Mouse (Mus musculus) hindbrain, embryonic 16.5 days (tissue): ENCODE data around the gene Akap8. TPM values are rescaled to one million over a fixed set of nuclear protein-coding genes. Genes with fewer than 3 reads are reported as not detected.

Experiments used
- ATAC-seq: fragments of 200-750 bp; cut with Nextera tagmentation; 2 replicates; pipeline ENCODE4 v1.8.0; 2017; ENCODE audit warnings: moderate TSS enrichment, moderate library complexity
- H3K27ac ChIP-seq: fragments of 300-500 bp; sonication (generic); 2 replicates; pipeline ENCODE4 v1.5.1; 2014; ENCODE audit warnings: low read depth, mild to moderate bottlenecking, control low read depth, low read length, moderate library complexity
- H3K27me3 ChIP-seq: fragments of 300-500 bp; sonication (generic); replicated peaks from 2 replicates; pipeline ENCODE4 v1.6.1; 2014; ENCODE audit warnings: low read length; ENCODE audit not compliant: control insufficient read depth, insufficient read depth
- H3K36me3 ChIP-seq: fragments of 300-500 bp; sonication (generic); 2 replicates; pipeline ENCODE4 v1.6.1; 2014; ENCODE audit warnings: mild to moderate bottlenecking, low read length, moderate library complexity, mixed read lengths; ENCODE audit not compliant: control insufficient read depth, insufficient read depth
- H3K4me1 ChIP-seq: fragments of 300-500 bp; sonication (generic); 2 replicates; pipeline ENCODE4 v1.6.1; 2014; ENCODE audit warnings: low read depth, low read length; ENCODE audit not compliant: control insufficient read depth, insufficient read depth
- H3K4me2 ChIP-seq: fragments of 300-500 bp; sonication (generic); 2 replicates; pipeline ENCODE4 v1.6.1; 2014; ENCODE audit warnings: mild to moderate bottlenecking, low read length, control low read depth, moderate library complexity
- H3K4me3 ChIP-seq: fragments of 300-500 bp; sonication (generic); 2 replicates; pipeline ENCODE4 v1.5.1; 2014; ENCODE audit warnings: mild to moderate bottlenecking, low read length, control low read depth, moderate library complexity
- H3K9ac ChIP-seq: fragments of 300-500 bp; sonication (generic); 2 replicates; pipeline ENCODE4 v1.6.1; 2014; ENCODE audit warnings: low read depth, mild to moderate bottlenecking, control low read depth, low read length, moderate library complexity
- H3K9me3 ChIP-seq: fragments of 300-500 bp; sonication (generic); 2 replicates; pipeline ENCODE4 v1.6.1; 2014; ENCODE audit warnings: mild to moderate bottlenecking, low read length, moderate library complexity; ENCODE audit not compliant: control insufficient read depth
- WGBS: fragments of 180-500 bp; shearing (Covaris S2); extraction: QIAGEN DNeasy Blood & Tissue Kit; methylation state at CpG from one replicate; pipeline ENCODE4 v1.1.7; 2014; 5-methylcytosine and 5-hydroxymethylcytosine counted together
- polyA plus RNA-seq: library from polyadenylated mRNA; unstranded; fragments of >200 nt; fragmentation: Nextera tagmentation; extraction: Ambion mirVana; gene quantifications from 2 replicates; pipeline ENCODE4 v1.2.1, GENCODE M21; 2015

Gene Akap8
- polyA plus RNA-seq, 1 experiment from 2014 or later, result 84.7 TPM

GRCm38 (mm10) chr17:32350382-32350983 lies 29.4 kb upstream of the Akap8 start, which contains the start of gene Akap8l:
Gene Akap8l, minus strand, starts transcription at chr17:32350607.
- Histone ChIP-seq H3K27ac (peak within 1 kb of the TSS; percentile 88), H3K36me3 (peaks cover 13% of the 10 kb centered on the region), H3K4me2 (peak within 1 kb of the TSS; percentile 89), H3K9me3 (no peaks in the 10 kb centered on the region), H3K4me1 (peaks cover 28% of the 10 kb centered on the region), H3K4me3 (peak within 1 kb of the TSS; percentile 92), H3K27me3 (no peaks in the 10 kb centered on the region), H3K9ac (peak within 1 kb of the TSS; percentile 81)
- whole genome bisulfite sequencing, result under 1% methylated on average over 37 of the region's 37 CpGs
- peak; percentile 98 for ATAC-seq

- Histone ChIP-seq H3K4me1 (peaks cover 27% of the 10 kb centered on the region), H3K9me3 (no peaks in the 10 kb centered on the region), H3K4me2 (peak overlapping the region; percentile 89), H3K36me3 (peaks cover 7% of the 10 kb centered on the region), H3K9ac (peak overlapping the region; percentile 81), H3K27me3 (no peaks in the 10 kb centered on the region), H3K4me3 (peak overlapping the region; percentile 92), H3K27ac (peak overlapping the region; percentile 88)
- no peak for ATAC-seq
- under 1% methylated on average over 24 of the region's 24 CpGs for WGBS
Observed at GRCm38 (mm10) chr17:32349851-32350381, 28.9 kb upstream of the Akap8 start.

DNA sequence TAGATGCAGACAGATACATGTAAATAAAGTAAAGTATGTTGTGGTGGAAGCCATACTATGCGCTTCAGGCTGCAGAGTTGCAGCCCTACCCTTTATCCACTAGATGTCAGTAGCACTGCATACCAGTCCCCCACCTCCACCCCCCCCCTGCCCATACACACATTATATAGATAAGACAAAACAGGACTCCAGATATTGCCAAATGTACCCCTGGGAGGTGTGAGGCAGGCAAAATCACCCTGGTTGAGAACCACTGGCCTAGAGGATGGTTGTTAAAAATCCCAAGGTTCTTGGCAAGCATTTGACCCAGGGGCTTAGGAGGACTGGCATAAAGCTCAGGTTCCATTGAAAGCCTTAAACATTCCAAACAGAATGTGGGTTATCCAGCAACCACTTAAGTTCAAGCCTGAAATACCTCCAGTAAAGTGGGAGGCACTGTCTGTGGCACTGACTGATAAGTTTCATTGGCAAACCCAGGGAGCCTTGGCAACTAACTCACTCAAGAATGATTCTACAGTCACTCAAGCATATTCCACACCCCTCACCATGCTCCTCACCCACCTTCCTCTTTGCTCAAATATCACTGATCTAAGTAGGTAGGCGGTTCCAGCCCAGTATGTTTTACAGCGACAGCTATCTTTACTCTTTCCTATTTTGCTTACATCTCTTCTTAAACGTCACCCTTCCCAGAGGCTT lies 28.1 kb upstream of the Akap8 start:
- no peak for ATAC-seq
- WGBS, result 12% methylated on average over 4 of the region's 4 CpGs

DNA sequence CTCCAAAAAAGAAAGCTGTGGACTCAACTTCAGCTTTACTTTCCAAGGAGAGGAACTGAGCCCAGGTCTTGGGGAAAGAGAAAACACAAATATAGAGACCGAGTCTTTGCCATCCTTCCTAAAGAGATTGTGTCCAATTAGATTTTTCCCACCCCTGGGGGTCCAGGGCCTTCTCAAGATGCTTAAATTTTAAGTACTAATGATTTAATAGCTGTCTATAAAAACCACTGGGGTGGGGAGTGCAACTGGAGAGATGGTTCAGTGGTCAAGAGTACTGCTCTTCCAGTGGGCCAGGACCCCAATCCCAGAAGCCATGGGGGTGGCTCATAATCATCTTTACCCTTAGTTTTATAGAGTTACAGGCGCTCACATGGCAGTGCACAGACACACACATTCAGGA lies 27.4 kb upstream of the Akap8 start:
- WGBS, result 94% methylated on average over 2 of the region's 2 CpGs
- H3K4me3 ChIP-seq, result no peak overlapping the region
- no peak overlapping the region for H3K27ac ChIP-seq
- no peaks in the 10 kb centered on the region for H3K9me3 ChIP-seq
- H3K27me3 ChIP-seq, result no peaks in the 10 kb centered on the region
- H3K9ac ChIP-seq, result no peak overlapping the region
- H3K4me2 ChIP-seq, result peak overlapping the region; percentile 89
- peaks cover 18% of the 10 kb centered on the region for H3K4me1 ChIP-seq
- no peaks in the 10 kb centered on the region for H3K36me3 ChIP-seq
- no peak for ATAC-seq

More for the DNA sequence above, 28.1 kb upstream of the Akap8 start:
- Histone ChIP-seq H3K4me3 (peak overlapping the region; percentile 92), H3K27me3 (no peaks in the 10 kb centered on the region), H3K4me2 (peak overlapping the region; percentile 89), H3K9me3 (no peaks in the 10 kb centered on the region), H3K4me1 (peaks cover 20% of the 10 kb centered on the region), H3K36me3 (0 out of 2 replicates have a peak, but pooled peaks cover under 1% of the 10 kb centered on the region), H3K27ac (peak overlapping the region; percentile 88), H3K9ac (peak overlapping the region; percentile 81)

- no peak overlapping the region for H3K27ac ChIP-seq
- no peaks in the 10 kb centered on the region for H3K4me1 ChIP-seq
- WGBS, result 96% methylated on average over 1 of the region's 1 CpGs
- H3K4me2 ChIP-seq, result no peak overlapping the region
- no peak overlapping the region for H3K4me3 ChIP-seq
- H3K9ac ChIP-seq, result no peak overlapping the region
- ATAC-seq, result no peak
- H3K36me3 ChIP-seq, result peaks cover 20% of the 10 kb centered on the region
- no peaks in the 10 kb centered on the region for H3K9me3 ChIP-seq
- no peaks in the 10 kb centered on the region for H3K27me3 ChIP-seq
Observed at GRCm38 (mm10) chr17:32341102-32341501, 20.1 kb upstream of the Akap8 start.

DNA sequence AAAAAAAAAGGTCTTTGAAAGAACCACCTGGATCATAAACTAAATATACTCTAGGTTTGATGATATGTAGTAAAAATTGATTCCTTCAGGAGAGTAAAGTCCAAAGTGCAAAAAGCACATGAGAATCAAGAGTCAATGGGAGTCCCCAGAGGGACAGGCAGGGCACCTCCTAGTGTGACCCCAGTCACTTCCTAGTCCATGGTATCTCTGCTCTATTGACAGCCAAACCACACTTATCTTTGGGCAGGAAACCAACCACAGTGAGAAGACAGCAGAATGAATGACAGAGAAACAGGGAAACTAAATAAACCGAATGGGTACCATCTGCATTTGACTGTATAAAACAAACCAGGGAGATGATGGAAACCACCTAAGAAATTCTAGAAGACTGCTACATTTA lies 19.1 kb upstream of the Akap8 start:
- H3K27ac ChIP-seq, result no peak overlapping the region
- no peak overlapping the region for H3K4me3 ChIP-seq
- no peaks in the 10 kb centered on the region for H3K9me3 ChIP-seq
- H3K4me1 ChIP-seq, result no peaks in the 10 kb centered on the region
- H3K9ac ChIP-seq, result no peak overlapping the region
- H3K36me3 ChIP-seq, result peaks cover 26% of the 10 kb centered on the region
- H3K27me3 ChIP-seq, result no peaks in the 10 kb centered on the region
- ATAC-seq, result no peak
- no peak overlapping the region for H3K4me2 ChIP-seq
- WGBS, result 88% methylated on average over 1 of the region's 1 CpGs

DNA sequence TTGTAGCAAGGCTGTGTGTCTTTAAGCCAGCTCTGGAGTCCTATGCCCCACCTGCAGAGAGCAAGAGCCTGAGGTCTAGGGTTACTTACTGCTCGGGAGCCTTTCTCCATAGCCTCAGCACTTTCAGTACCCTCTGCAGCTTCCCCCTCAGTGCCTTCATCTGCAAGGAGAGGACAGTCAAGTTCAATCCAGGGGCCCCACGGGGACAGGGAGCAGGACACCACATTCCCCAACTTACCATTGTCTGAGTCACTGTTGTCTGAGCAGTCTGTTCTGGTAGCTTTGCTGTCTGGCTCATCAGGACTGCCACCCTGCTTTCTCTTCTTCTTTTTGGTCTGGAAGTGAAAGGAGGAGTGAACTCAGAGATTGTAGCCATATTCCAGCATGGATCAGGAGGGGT lies 14.8 kb upstream of the Akap8 start:
- H3K4me2 ChIP-seq, result no peak overlapping the region
- WGBS, result 93% methylated on average over 2 of the region's 2 CpGs
- peaks cover 58% of the 10 kb centered on the region for H3K36me3 ChIP-seq
- H3K9me3 ChIP-seq, result no peaks in the 10 kb centered on the region
- no peaks in the 10 kb centered on the region for H3K27me3 ChIP-seq
- H3K27ac ChIP-seq, result no peak overlapping the region
- no peak for ATAC-seq
- no peak overlapping the region for H3K4me3 ChIP-seq
- no peaks in the 10 kb centered on the region for H3K4me1 ChIP-seq
- H3K9ac ChIP-seq, result no peak overlapping the region

DNA sequence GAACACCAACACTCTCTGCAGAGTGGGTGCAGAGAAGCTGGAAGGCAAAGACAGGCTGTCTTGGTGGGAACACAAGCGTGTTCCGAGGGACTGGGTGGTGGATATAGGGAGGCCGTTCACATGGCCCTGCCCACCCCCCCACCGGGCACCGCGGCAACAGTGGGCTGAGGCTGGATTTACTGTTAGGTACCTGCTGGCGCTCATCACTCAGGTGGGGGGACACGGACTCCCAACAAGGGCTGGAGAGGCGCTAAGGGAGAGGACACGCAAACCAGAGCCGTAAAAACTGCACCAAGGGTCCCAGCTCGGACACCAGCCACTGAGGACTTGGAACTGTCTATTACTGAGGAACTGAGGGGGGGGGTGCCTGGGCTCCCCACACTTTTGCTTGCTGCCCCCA lies 13.9 kb upstream of the Akap8 start:
- Histone ChIP-seq H3K27ac (no peak overlapping the region), H3K36me3 (peaks cover 58% of the 10 kb centered on the region), H3K9ac (no peak overlapping the region), H3K27me3 (no peaks in the 10 kb centered on the region), H3K4me2 (no peak overlapping the region), H3K4me1 (no peaks in the 10 kb centered on the region), H3K9me3 (no peaks in the 10 kb centered on the region), H3K4me3 (no peak overlapping the region)
- no peak for ATAC-seq
- 95% methylated on average over 12 of the region's 12 CpGs for WGBS

GRCm38 (mm10) chr17:32333675-32334303 lies 12.8 kb upstream of the Akap8 start:
- Histone ChIP-seq H3K4me1 (no peaks in the 10 kb centered on the region), H3K36me3 (peaks cover 56% of the 10 kb centered on the region), H3K4me2 (no peak overlapping the region), H3K9ac (no peak overlapping the region), H3K4me3 (no peak overlapping the region), H3K27me3 (no peaks in the 10 kb centered on the region), H3K27ac (no peak overlapping the region), H3K9me3 (no peaks in the 10 kb centered on the region)
- 0 out of 2 replicates have a peak, but pooled peaks have one; percentile 22 for ATAC-seq
- WGBS, result 88% methylated on average over 31 of the region's 31 CpGs
